Mouse (Mus musculus): Measurements from ENCODE around the gene Mgat2. TPM values are rescaled to one million over a fixed set of nuclear protein-coding genes. Genes with fewer than 3 reads are reported as not detected.
A peak's percentile ranks its signal among the peaks of the same experiment; 100 is the strongest.

The Mgat2 gene
- polyA plus RNA-seq, 1 experiment, result 24.8 TPM

- H3K36me3 ChIP-seq (ENCODE audit: control insufficient read depth, insufficient read depth, low read length, poor library complexity, severe bottlenecking), result 0 out of 2 replicates have a peak, but pooled peaks cover 2% of the 10 kb centered on the region
- no peak overlapping the region for H3K9ac ChIP-seq (ENCODE audit: low read depth, poor library complexity, severe bottlenecking)
- no peaks in the 10 kb centered on the region for H3K4me1 ChIP-seq (ENCODE audit: control insufficient read depth, insufficient read depth, low read length)
- H3K9me3 ChIP-seq (replicated peaks; ENCODE audit: control insufficient read depth, insufficient read depth, low read length, poor library complexity, severe bottlenecking), result no peaks in the 10 kb centered on the region
- no peak overlapping the region for H3K4me3 ChIP-seq (ENCODE audit: low read depth, low read length)
- no peak overlapping the region for H3K27ac ChIP-seq (ENCODE audit: insufficient read depth, low read length)
- TF ChIP-seq CTCF (IDR thresholded peaks at IDR 0.05; ENCODE audit: low read depth, low read length) (peak; percentile 68), EP300 (IDR thresholded peaks at IDR 0.05; ENCODE audit: insufficient read depth, low read depth, low read length) (no peak), POLR2A (IDR thresholded peaks at IDR 0.05; ENCODE audit: insufficient read depth, low read length) (no peak)
- H3K27me3 ChIP-seq (ENCODE audit: control insufficient read depth, insufficient read depth, low read length, poor library complexity, severe bottlenecking), result no peaks in the 10 kb centered on the region
Observed at GRCm38 (mm10) chr12:69229251-69229650, 45.3 kb downstream of the Mgat2 start.

- no peaks in the 10 kb centered on the region for H3K27me3 ChIP-seq (ENCODE audit: control insufficient read depth, insufficient read depth, low read length, poor library complexity, severe bottlenecking)
- H3K9ac ChIP-seq (ENCODE audit: low read depth, poor library complexity, severe bottlenecking), result no peak overlapping the region
- no peak overlapping the region for H3K4me3 ChIP-seq (ENCODE audit: low read depth, low read length)
- TF ChIP-seq EP300 (IDR thresholded peaks at IDR 0.05; ENCODE audit: insufficient read depth, low read depth, low read length), result no peak
- TF ChIP-seq CTCF (IDR thresholded peaks at IDR 0.05; ENCODE audit: low read depth, low read length), result no peak
- no peak for TF ChIP-seq POLR2A (IDR thresholded peaks at IDR 0.05; ENCODE audit: insufficient read depth, low read length)
- H3K27ac ChIP-seq (ENCODE audit: insufficient read depth, low read length), result no peak overlapping the region
- no peaks in the 10 kb centered on the region for H3K36me3 ChIP-seq (ENCODE audit: control insufficient read depth, insufficient read depth, low read length, poor library complexity, severe bottlenecking)
- H3K9me3 ChIP-seq (replicated peaks; ENCODE audit: control insufficient read depth, insufficient read depth, low read length, poor library complexity, severe bottlenecking), result no peaks in the 10 kb centered on the region
- no peaks in the 10 kb centered on the region for H3K4me1 ChIP-seq (ENCODE audit: control insufficient read depth, insufficient read depth, low read length)
Observed at GRCm38 (mm10) chr12:69235782-69236181, 51.8 kb downstream of the Mgat2 start.

Other genes with a start within 250 kb of the Mgat2 start
- gene Rps29, start 25.0 kb upstream of the Mgat2 start, polyA plus RNA-seq (2011; ENCODE audit: insufficient read depth, insufficient read length, low read depth, missing spikeins), result 1,335 and 1,350 TPM in 2 replicates
- gene Lrr1, start 15.3 kb upstream of the Mgat2 start, polyA plus RNA-seq (2011; ENCODE audit: insufficient read depth, insufficient read length, low read depth, missing spikeins), result 7.5 and 10.3 TPM in 2 replicates
- 699 and 714 TPM in 2 replicates for gene Rpl36al, start 74 bp upstream of the Mgat2 start, polyA plus RNA-seq (2011; ENCODE audit: insufficient read depth, insufficient read length, low read depth, missing spikeins)
- gene Gm49383, start 12.9 kb downstream of the Mgat2 start, polyA plus RNA-seq (2011; ENCODE audit: insufficient read depth, insufficient read length, low read depth, missing spikeins), result 15.1 and 15.4 TPM in 2 replicates
- 3.7 and 4.6 TPM in 2 replicates for gene Dnaaf2, start 14.3 kb downstream of the Mgat2 start, polyA plus RNA-seq (2011; ENCODE audit: insufficient read depth, insufficient read length, low read depth, missing spikeins)
- gene Gm49384, start 20.1 kb downstream of the Mgat2 start, polyA plus RNA-seq (2011; ENCODE audit: insufficient read depth, insufficient read length, low read depth, missing spikeins), result 27.7 and 32.7 TPM in 2 replicates
- 26.6 and 27.8 TPM in 2 replicates for gene Pole2, start 44.0 kb downstream of the Mgat2 start, polyA plus RNA-seq (2011; ENCODE audit: insufficient read depth, insufficient read length, low read depth, missing spikeins)
- gene Klhdc1, start 57.0 kb downstream of the Mgat2 start, polyA plus RNA-seq (2011; ENCODE audit: insufficient read depth, insufficient read length, low read depth, missing spikeins), result 2.0 and 3.3 TPM in 2 replicates
- gene Klhdc2, start 112.5 kb downstream of the Mgat2 start, polyA plus RNA-seq (2011; ENCODE audit: insufficient read depth, insufficient read length, low read depth, missing spikeins), result 65.1 and 68.2 TPM in 2 replicates
- gene Nemf, start 173.0 kb downstream of the Mgat2 start, polyA plus RNA-seq (2011; ENCODE audit: insufficient read depth, insufficient read length, low read depth, missing spikeins), result 75.0 and 79.1 TPM in 2 replicates
- 78.0 and 86.6 TPM in 2 replicates for gene Arf6, start 188.0 kb downstream of the Mgat2 start, polyA plus RNA-seq (2011; ENCODE audit: insufficient read depth, insufficient read length, low read depth, missing spikeins)
- gene Gm9887, start 188.3 kb downstream of the Mgat2 start, polyA plus RNA-seq (2011; ENCODE audit: insufficient read depth, insufficient read length, low read depth, missing spikeins), result not detected in 2 replicates